Mouse (Mus musculus): ENCODE measurements around the gene Ubtd2.

DNA sequence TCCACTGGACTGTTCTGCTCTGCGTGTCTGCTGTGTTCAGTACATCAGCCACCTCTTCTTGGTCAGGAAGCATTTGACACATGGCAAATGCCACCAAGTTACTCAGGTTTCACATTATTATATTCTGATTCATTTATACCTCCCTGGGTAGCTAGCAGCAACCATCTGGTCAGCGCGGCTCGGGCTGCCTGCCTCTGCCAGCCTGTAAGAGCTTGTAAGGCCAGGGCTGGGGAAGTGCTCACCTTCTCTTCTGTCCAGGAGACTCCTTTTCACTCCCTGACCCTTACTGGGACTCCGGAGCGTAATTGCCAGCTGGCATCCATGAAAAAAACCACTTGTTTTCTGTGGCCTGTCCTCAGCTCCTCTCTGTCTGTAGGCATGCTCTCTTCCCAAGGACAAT is 94.1 kb downstream of the Ubtd2 start:
- no peak for TF ChIP-seq CTCF (IDR thresholded peaks at IDR 0.05; ENCODE audit: extremely low read depth, insufficient read depth, insufficient read length, insufficient replicate concordance)
- TF ChIP-seq POLR2A (IDR thresholded peaks at IDR 0.05; ENCODE audit: low read depth, low read length) = no peak
